Mouse (Mus musculus): ENCODE measurements around the gene Lrrc8d. TPM values are rescaled to one million over a fixed set of nuclear protein-coding genes. Genes with fewer than 3 reads are reported as not detected.

Lrrc8d gene
- total and polyA plus RNA-seq, 2 experiments, result 7.0 to 11.6 TPM

- Histone ChIP-seq H3K27me3 (ENCODE audit: control insufficient read depth, insufficient read depth, low read length) (no peaks in the 10 kb centered on the region), H3K4me3 (ENCODE audit: insufficient read depth, low read depth, low read length) (no peak overlapping the region), H3K4me1 (ENCODE audit: control insufficient read depth, insufficient read depth, low read length) (no peaks in the 10 kb centered on the region), H3K79me2 (ENCODE audit: control insufficient read depth, insufficient read depth, low read length) (no peaks in the 10 kb centered on the region), H3K27ac (replicated peaks; ENCODE audit: insufficient read depth, low read depth, low read length) (no peak overlapping the region), H3K9ac (ENCODE audit: low read depth, low read length) (no peak overlapping the region), H3K36me3 (ENCODE audit: control insufficient read depth, insufficient read depth, low read length) (no peaks in the 10 kb centered on the region)
- TF ChIP-seq POLR2A (IDR thresholded peaks at IDR 0.05; ENCODE audit: extremely low read depth, insufficient read depth, low read length) (no peak), CTCF (IDR thresholded peaks at IDR 0.05; ENCODE audit: low read depth, low read length) (no peak)
- 91% methylated on average over 4 of the region's 4 CpGs for WGBS
- DNase-seq (ENCODE audit: extremely low read depth, low read depth, low spot score), result no peak
These were observed 24.3 kb upstream of the Lrrc8d start for GRCm38 (mm10) chr5:105675511-105675910.

- Histone ChIP-seq H3K27ac (replicated peaks; ENCODE audit: insufficient read depth, low read depth, low read length) (no peak overlapping the region), H3K4me3 (ENCODE audit: insufficient read depth, low read depth, low read length) (no peak overlapping the region), H3K27me3 (ENCODE audit: control insufficient read depth, insufficient read depth, low read length) (no peaks in the 10 kb centered on the region), H3K36me3 (ENCODE audit: control insufficient read depth, insufficient read depth, low read length) (no peaks in the 10 kb centered on the region), H3K4me1 (ENCODE audit: control insufficient read depth, insufficient read depth, low read length) (no peaks in the 10 kb centered on the region), H3K79me2 (ENCODE audit: control insufficient read depth, insufficient read depth, low read length) (no peaks in the 10 kb centered on the region), H3K9ac (ENCODE audit: low read depth, low read length) (no peak overlapping the region)
- no peak for TF ChIP-seq POLR2A (IDR thresholded peaks at IDR 0.05; ENCODE audit: extremely low read depth, insufficient read depth, low read length)
- no peak for TF ChIP-seq CTCF (IDR thresholded peaks at IDR 0.05; ENCODE audit: low read depth, low read length)
- no peak for DNase-seq (ENCODE audit: extremely low read depth, low read depth, low spot score)
- WGBS, result 82% methylated on average over 2 of the region's 2 CpGs
These were observed 22.7 kb upstream of the Lrrc8d start for GRCm38 (mm10) chr5:105677071-105677470.

GRCm38 (mm10) chr5:105678243-105678642, 21.5 kb upstream of the Lrrc8d start:
- TF ChIP-seq CTCF (IDR thresholded peaks at IDR 0.05; ENCODE audit: low read depth, low read length), result no peak
- no peak for TF ChIP-seq POLR2A (IDR thresholded peaks at IDR 0.05; ENCODE audit: extremely low read depth, insufficient read depth, low read length)
- no peaks in the 10 kb centered on the region for H3K79me2 ChIP-seq (ENCODE audit: control insufficient read depth, insufficient read depth, low read length)
- H3K27ac ChIP-seq (replicated peaks; ENCODE audit: insufficient read depth, low read depth, low read length), result no peak overlapping the region
- H3K4me1 ChIP-seq (ENCODE audit: control insufficient read depth, insufficient read depth, low read length), result no peaks in the 10 kb centered on the region
- 92% methylated on average over 8 of the region's 8 CpGs for WGBS
- no peak overlapping the region for H3K9ac ChIP-seq (ENCODE audit: low read depth, low read length)
- DNase-seq (ENCODE audit: extremely low read depth, low read depth, low spot score), result no peak
- no peaks in the 10 kb centered on the region for H3K36me3 ChIP-seq (ENCODE audit: control insufficient read depth, insufficient read depth, low read length)
- no peak overlapping the region for H3K4me3 ChIP-seq (ENCODE audit: insufficient read depth, low read depth, low read length)
- H3K27me3 ChIP-seq (ENCODE audit: control insufficient read depth, insufficient read depth, low read length), result no peaks in the 10 kb centered on the region

GRCm38 (mm10) chr5:105679261-105679660, 20.5 kb upstream of the Lrrc8d start:
- Histone ChIP-seq H3K9ac (ENCODE audit: low read depth, low read length) (no peak overlapping the region), H3K4me1 (ENCODE audit: control insufficient read depth, insufficient read depth, low read length) (peaks cover 3% of the 10 kb centered on the region), H3K36me3 (ENCODE audit: control insufficient read depth, insufficient read depth, low read length) (no peaks in the 10 kb centered on the region), H3K27me3 (ENCODE audit: control insufficient read depth, insufficient read depth, low read length) (no peaks in the 10 kb centered on the region), H3K27ac (replicated peaks; ENCODE audit: insufficient read depth, low read depth, low read length) (no peak overlapping the region), H3K79me2 (ENCODE audit: control insufficient read depth, insufficient read depth, low read length) (no peaks in the 10 kb centered on the region), H3K4me3 (ENCODE audit: insufficient read depth, low read depth, low read length) (no peak overlapping the region)
- no peak for DNase-seq (ENCODE audit: extremely low read depth, low read depth, low spot score)
- TF ChIP-seq CTCF (IDR thresholded peaks at IDR 0.05; ENCODE audit: low read depth, low read length) (no peak), POLR2A (IDR thresholded peaks at IDR 0.05; ENCODE audit: extremely low read depth, insufficient read depth, low read length) (no peak)
- 78% methylated on average over 4 of the region's 4 CpGs for WGBS

GRCm38 (mm10) chr5:105679921-105680843, 19.6 kb upstream of the Lrrc8d start:
- WGBS, result 76% methylated on average over 9 of the region's 9 CpGs
- H3K36me3 ChIP-seq (ENCODE audit: control insufficient read depth, insufficient read depth, low read length), result no peaks in the 10 kb centered on the region
- no peak for DNase-seq (ENCODE audit: extremely low read depth, low read depth, low spot score)
- TF ChIP-seq CTCF (IDR thresholded peaks at IDR 0.05; ENCODE audit: low read depth, low read length), result no peak
- no peak for TF ChIP-seq POLR2A (IDR thresholded peaks at IDR 0.05; ENCODE audit: extremely low read depth, insufficient read depth, low read length)
- H3K4me1 ChIP-seq (ENCODE audit: control insufficient read depth, insufficient read depth, low read length), result peaks cover 7% of the 10 kb centered on the region
- no peaks in the 10 kb centered on the region for H3K27me3 ChIP-seq (ENCODE audit: control insufficient read depth, insufficient read depth, low read length)
- H3K4me3 ChIP-seq (ENCODE audit: insufficient read depth, low read depth, low read length), result no peak overlapping the region
- H3K27ac ChIP-seq (replicated peaks; ENCODE audit: insufficient read depth, low read depth, low read length), result no peak overlapping the region
- H3K79me2 ChIP-seq (ENCODE audit: control insufficient read depth, insufficient read depth, low read length), result no peaks in the 10 kb centered on the region
- H3K9ac ChIP-seq (ENCODE audit: low read depth, low read length), result no peak overlapping the region

GRCm38 (mm10) chr5:105682143-105682611, 17.6 kb upstream of the Lrrc8d start:
- WGBS, result 92% methylated on average over 9 of the region's 9 CpGs
- no peak overlapping the region for H3K4me3 ChIP-seq (ENCODE audit: insufficient read depth, low read depth, low read length)
- peaks cover 7% of the 10 kb centered on the region for H3K4me1 ChIP-seq (ENCODE audit: control insufficient read depth, insufficient read depth, low read length)
- H3K9ac ChIP-seq (ENCODE audit: low read depth, low read length), result no peak overlapping the region
- H3K79me2 ChIP-seq (ENCODE audit: control insufficient read depth, insufficient read depth, low read length), result no peaks in the 10 kb centered on the region
- no peak for DNase-seq (ENCODE audit: extremely low read depth, low read depth, low spot score)
- no peaks in the 10 kb centered on the region for H3K36me3 ChIP-seq (ENCODE audit: control insufficient read depth, insufficient read depth, low read length)
- no peak for TF ChIP-seq CTCF (IDR thresholded peaks at IDR 0.05; ENCODE audit: low read depth, low read length)
- no peak for TF ChIP-seq POLR2A (IDR thresholded peaks at IDR 0.05; ENCODE audit: extremely low read depth, insufficient read depth, low read length)
- H3K27me3 ChIP-seq (ENCODE audit: control insufficient read depth, insufficient read depth, low read length), result no peaks in the 10 kb centered on the region
- H3K27ac ChIP-seq (replicated peaks; ENCODE audit: insufficient read depth, low read depth, low read length), result no peak overlapping the region
